Mouse (Mus musculus) kidney, adult 2 months (tissue): ENCODE measurements at regions not wholly inside any gene's neighbourhood (a gene's known extent, or its start where the extent isn't known, plus 50 kb on each side); places are given as distances from the start of the nearest gene placed in this dataset.

Experiments used
- CTCF ChIP-seq: fragments of 200-500 bp; conservative IDR thresholded peaks from 2 replicates; pipeline ENCODE4 v1.5.1; 2011; ENCODE audit warnings: low read depth, mild to moderate bottlenecking, control low read depth, low read length, moderate library complexity, mixed read lengths; ENCODE audit not compliant: insufficient read depth, insufficient read length
- POLR2A ChIP-seq: fragments of 200-500 bp; IDR thresholded peaks from one replicate; pipeline ENCODE4 v1.6.1; 2011; ENCODE audit warnings: low read depth, low read length, control low read depth

DNA sequence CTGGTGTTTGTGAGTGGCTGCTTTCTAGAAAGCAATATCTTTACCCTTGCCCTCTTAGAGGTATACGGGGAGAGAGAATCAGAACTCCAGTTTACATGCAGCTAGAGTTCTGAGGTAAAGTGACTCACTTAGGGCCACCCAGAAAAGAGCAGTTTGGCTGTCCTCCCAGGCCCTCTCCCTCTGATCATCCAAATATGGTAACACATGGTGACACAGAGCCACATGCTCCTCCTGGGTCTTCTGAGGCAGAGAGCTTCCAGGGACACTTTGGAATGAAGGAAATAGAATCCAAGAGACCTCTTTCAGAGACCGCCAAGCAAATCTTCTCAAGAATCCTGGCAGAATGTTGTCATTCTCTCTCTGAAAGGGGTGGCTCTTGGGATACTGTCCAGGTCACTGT lies 1338.7 kb upstream of the A1bg start:
- no peak for TF ChIP-seq POLR2A
- no peak for TF ChIP-seq CTCF
